Mouse (Mus musculus): ENCODE results near the gene Hnrnpk.

DNA sequence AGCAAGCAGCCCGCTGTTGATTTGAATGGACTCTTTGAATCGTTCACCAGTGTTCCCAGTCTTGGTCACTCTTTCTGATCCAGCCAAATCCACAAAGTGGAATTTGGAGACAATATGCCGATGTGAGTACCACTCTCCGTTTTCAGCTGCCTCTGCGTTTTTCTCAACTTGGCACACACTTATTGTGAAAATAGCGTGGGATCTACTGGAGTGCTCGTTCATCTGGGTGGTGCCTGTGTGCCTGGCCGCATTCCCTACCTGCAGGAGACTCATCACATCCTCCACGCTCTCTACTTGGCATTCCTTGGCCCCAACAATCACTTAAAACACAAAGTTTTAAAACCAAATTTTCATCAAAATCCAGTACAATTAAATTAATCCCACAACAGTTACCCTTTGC, 58.6 kb downstream of the Hnrnpk start:
- TF ChIP-seq CTCF (IDR thresholded peaks at IDR 0.05; ENCODE audit: insufficient read depth, low read depth, low read length) (no peak), POLR2A (IDR thresholded peaks at IDR 0.05; ENCODE audit: insufficient read depth, low read depth, low read length) (no peak)
